Mouse (Mus musculus): ENCODE data around the gene Dusp18.
A peak's percentile ranks its signal among the peaks of the same experiment; 100 is the strongest.

The Dusp18 gene

DNA sequence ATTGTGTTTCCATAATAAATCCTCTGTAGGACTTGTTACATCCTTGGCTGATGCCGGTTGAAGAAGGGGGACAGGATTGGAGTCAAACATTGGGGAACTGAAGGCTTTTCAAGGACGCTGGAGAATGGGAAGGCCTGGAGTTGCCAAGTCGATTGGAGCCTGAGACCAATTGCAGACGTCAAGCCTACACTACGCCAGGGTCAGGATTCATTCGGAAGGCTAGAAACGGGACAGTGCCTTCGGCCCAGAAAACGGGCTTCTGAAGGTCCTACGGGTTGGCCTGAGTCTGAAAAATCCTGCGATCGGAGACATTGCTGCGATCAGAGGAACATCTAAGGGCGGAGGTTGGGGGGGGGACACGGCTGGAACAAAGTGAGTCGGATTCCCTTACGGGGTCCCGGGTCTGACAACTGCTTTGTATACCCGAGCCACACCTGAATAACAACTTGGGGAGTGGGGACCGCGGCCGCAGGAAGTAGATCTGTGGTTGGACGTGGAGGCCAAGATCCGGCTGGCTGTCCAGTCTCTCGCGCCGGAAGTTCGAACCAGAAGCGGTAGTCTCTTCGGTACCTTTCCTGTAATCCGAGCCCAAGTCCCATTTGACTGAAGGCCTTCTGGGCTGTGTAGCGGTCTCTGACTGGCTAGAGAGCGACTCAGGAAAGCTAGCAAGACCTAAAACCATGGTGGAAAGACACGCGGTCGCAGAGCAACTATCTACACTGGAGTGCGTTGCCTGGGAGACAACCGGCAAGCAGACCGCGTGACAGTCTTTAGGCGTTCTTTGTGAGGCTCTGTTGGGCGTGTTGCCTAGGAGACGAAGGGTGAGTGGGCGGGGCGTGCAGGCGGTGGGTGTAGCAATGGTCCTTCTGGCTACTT is at the start of gene Dusp18, which contains the start of gene 4921536K21Rik:
Gene Dusp18 (plus strand): TSS at position 835 of the 876 bp plus-strand sequence.
Gene 4921536K21Rik (minus strand): TSS at position 693 of the 876 bp plus-strand sequence.
- DNase-seq (ENCODE audit: low spot score in 2 of 2): peak; percentile 57 to 69

DNA sequence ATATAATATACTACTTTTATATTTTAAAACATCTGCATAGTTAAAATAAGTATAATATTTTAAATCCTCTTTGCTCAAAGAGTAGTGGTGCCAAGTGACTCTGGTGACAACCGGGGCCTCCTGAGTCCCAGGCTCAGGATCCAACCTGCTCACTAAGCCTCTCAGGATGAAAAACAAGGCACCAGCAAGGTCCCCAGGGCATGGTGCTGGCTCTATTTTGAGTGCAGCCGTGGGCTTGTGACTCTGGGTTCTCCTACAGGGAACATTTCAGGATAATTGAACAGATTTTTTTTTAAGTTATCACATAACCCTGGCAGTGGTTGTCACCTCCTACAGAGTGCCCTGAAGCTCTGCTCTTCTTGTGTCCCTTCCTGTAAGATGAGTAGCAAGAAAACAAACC is 48.7 kb upstream of the Dusp18 start:
- no peak for DNase-seq (ENCODE audit: low spot score in 2 of 2)

GRCm38 (mm10) chr11:3849469-3850314 is 45.3 kb upstream of the Dusp18 start:
- no peak for DNase-seq (ENCODE audit: low spot score in 2 of 2)

DNA sequence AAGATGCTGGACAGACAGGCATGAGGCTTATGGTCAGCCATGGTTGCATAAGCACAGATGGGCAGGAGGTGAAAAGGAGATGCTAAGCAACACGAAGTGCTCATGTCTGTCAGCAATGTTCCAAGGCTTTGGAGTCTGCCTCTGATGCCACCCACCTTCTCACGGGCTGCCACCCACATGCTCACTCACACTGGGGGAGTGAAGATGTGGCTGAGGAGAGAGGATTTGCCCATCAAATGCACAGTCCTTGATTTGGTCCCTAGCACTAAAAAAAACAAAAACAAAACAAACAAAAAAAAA is 44.8 kb upstream of the Dusp18 start:
- DNase-seq (ENCODE audit: low spot score in 2 of 2): no peak

- DNase-seq (ENCODE audit: low spot score in 2 of 2): no peak
Observed at GRCm38 (mm10) chr11:3850746-3851277, 44.2 kb upstream of the Dusp18 start.

DNA sequence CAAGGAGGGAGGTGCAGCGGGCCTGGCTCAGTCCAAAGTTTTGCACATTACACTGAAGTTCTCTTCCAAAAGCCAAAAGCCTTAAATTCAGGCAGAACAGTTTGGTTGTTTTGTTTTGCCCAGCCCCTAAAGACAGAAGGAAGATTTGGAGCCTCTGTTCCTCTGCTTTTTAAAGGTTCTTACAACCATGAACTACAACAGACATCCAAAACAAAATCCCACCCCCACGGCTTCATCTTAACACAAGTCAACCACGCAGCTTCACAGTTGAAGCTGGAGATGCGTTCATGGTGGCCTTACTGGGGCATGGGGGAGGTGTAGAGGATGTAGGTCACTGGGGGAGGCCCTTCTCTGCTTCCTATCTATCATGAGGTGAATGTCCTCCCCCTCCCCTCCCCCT is 43.2 kb upstream of the Dusp18 start:
- no peak for DNase-seq (ENCODE audit: low spot score in 2 of 2)

DNA sequence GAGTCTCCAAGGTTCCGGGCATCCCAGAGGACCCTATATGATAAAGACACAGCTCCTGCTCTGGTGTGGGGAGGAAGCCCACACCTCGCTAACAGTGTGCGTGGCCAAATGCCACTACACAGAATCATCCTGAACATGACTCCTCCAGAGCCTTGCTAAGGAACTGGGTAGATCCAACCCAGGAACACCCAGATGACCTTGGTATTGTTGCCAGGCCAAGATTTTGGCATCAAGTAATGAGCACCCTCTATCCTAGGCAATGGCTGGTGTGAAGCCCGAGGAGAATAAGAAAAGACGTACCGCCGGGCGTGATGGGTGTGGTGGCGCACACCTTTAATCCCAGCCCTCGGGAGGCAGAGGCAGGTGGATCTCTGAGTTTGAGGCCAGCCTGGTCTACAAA is 42.0 kb upstream of the Dusp18 start:
- DNase-seq (ENCODE audit: low spot score in 2 of 2): no peak

DNA sequence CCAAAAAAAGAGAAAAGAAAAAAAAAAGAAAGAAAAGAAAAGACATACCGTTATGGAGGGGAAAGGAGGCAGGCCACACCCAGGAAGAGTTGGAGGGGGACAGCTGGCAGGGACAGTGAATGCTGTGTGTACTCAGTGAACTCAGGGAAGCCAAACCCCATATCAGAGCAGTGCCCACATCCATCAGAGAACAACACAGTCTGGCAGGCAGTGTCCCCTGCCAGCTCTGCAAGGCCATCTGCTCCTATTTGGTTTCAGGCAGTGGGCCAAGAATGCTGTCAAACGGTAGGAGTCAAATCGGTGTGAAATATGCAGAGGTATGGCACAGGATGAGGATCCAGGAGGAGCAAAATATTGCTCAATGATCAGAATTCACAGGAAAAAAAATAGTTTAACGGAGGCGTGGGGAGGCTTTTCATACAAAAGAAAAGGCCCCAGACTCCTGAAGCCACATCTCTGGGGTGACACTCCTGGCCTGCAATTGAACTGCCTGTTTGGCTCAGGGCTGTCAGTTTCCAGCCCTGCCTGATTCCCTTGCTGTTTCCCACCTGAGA is 41.5 kb upstream of the Dusp18 start:
- no peak for DNase-seq (ENCODE audit: low spot score in 2 of 2)

DNA sequence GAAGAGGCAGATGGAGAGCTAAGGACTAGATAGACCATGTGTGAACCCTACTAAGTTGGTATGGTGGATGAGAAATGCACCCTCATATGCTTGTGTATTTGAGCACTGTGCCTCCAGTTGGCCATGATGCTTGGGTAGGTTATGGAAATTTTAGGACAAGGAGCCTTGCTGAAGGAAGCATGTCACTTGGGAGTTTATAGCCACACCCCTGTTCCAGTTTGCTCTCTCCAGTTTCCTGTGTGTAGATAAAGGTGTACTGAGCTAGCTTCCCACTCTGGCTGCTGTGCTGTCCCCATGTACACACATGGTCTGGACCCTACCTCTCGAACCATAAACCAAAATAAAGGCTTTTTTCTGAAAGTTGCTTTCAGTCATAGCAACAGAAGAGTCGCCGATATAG is 40.9 kb upstream of the Dusp18 start:
- no peak for DNase-seq (ENCODE audit: low spot score in 2 of 2)

DNA sequence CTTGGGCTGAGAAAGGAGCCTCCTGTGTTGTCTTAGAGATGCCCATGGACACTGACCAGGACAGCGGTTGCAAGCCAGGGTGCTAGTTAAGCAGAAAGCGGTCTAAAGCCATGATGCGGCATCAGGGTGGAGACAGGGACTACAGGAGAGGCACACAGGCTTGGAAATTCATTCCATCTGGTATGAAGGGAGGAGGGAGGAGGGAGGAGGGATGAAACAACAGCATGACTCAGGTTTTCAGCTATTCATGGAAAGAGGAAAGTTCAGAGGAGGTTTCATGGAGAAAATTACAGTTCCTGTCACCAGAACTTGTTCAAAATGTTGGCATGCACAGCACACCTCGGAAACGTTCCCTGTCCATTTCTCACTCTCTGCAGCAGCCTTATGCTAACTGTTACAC is 39.2 kb upstream of the Dusp18 start:
- no peak for DNase-seq (ENCODE audit: low spot score in 2 of 2)

DNA sequence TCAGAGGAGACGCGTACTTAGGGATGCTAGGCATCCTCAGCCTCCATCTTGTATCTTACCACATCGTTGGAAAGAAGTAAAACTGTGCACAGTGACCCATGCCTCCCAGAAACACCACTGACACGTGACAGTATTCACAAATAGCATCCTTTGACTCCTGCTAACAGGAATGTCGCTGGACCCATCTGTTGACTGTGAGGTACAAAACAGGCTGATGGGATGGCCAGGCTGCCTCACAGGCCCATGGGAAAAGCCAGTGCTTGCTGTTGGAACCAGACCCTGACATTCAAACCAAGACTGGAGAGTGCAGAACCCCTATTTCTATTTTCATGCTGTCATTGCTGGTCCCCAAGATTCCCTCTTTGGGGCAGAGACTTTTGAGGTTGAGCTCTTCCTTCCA is 37.1 kb upstream of the Dusp18 start:
- DNase-seq (ENCODE audit: low spot score in 2 of 2): no peak

- DNase-seq (ENCODE audit: low spot score in 2 of 2): no peak
Observed at GRCm38 (mm10) chr11:3859778-3860177, 35.3 kb upstream of the Dusp18 start.

- DNase-seq (ENCODE audit: low spot score in 2 of 2): no peak
Observed at GRCm38 (mm10) chr11:3860361-3860760, 34.7 kb upstream of the Dusp18 start.

GRCm38 (mm10) chr11:3862661-3863453 is 32.2 kb upstream of the Dusp18 start:
- DNase-seq (ENCODE audit: low spot score in 2 of 2): no peak

DNA sequence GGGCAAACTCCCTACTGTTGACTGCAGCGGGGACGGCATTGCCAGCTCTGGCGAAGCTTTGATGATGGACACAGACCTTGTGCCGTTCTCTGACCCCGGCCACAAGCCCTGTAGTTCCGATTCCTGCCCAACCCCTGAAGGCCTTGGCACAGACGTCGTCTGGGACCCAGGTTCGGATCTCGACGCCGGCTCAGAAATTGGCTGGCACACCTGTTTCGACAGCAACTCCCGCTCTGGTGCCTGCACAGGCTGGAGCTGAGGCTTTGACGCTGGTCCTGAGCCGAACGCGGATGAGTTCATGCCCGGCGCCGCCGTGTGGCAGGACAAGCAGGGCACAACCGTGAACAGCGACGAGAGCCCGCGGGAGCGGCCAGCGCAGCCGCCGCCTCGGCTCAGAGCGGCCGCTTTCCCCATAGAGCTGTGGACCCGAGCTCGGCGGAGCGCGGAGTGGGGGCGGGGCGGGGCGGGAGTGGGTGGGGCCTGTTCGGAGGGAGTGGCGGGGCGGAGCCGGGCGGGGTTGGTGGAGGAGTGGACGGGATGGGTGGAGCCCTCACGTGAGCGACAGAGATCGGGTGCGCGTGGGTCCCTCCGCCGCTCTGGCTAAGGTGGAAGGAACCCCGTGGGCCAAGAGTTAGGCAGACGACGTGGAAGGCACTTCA is 31.5 kb upstream of the Dusp18 start, which contains the start of gene Osbp2:
Gene Osbp2 (minus strand): TSS at position 450 of the 659 bp plus-strand sequence.
- DNase-seq (ENCODE audit: low spot score in 2 of 2): peak; percentile 11 to 21

DNA sequence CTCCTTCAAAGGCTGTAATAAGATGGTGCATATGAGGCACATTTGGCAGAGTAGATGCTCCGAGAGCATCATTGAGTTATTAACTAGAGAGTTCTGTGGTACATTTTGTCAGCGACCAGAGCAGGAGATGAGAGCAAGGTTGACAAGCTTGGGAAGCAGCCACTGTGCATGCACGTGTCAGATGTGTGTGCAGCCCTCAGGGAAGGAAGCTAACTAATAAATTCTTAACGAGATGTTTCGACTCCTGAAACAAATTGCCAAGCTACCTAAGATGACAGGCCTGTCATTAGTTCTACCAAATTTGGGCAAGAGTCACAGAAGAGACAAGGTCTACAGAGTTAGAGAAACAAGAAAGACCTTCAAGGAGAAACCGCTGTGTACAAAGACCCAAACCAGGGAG is 30.7 kb upstream of the Dusp18 start:
- no peak for DNase-seq (ENCODE audit: low spot score in 2 of 2)

GRCm38 (mm10) chr11:3876419-3876818 is 18.6 kb upstream of the Dusp18 start:
- no peak for DNase-seq (ENCODE audit: low spot score in 2 of 2)

- DNase-seq (ENCODE audit: low spot score in 2 of 2): no peak
Observed at GRCm38 (mm10) chr11:3878660-3879059, 16.4 kb upstream of the Dusp18 start.

- DNase-seq (ENCODE audit: low spot score in 2 of 2): peak; percentile 21 to 56
Observed at GRCm38 (mm10) chr11:3879836-3880235, 15.2 kb upstream of the Dusp18 start.

DNA sequence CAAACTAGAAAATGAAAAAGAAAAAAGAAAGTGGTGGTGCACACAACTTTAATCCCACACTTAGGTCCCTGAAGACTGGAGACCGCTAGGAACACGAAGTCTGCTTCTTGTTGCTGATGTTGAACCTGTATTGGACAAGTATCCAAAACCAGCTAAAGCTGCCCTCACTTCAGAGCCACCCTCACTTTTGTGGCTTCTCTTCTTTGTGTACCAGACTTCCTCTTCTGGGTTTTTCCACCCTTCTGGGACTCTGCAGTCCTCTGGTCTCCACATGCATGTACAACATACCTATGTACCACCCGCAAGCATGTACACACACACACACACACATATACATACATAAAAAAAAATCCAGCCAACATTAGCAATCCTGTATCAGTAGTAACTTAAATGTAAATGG is 11.3 kb upstream of the Dusp18 start:
- no peak for DNase-seq (ENCODE audit: low spot score in 2 of 2)

DNA sequence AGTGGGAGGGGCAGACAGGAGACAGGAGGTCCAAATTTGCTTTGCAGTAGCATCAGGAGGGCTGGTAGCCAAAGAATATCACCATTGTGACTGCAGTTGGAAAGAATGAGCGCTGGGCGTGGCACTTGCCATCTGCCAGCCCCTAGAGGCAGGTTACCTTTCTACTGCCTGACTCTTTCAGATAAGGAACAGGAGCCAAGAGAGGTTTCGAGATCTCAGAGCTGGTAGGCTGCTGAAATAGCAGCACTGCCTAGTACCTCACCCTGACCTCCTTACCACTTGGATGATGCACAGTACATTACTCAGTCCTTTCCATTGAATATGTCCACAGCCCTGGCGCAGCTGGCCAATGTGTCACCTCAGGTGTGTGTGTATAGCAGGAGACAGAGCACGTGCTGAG is 7.7 kb upstream of the Dusp18 start:
- DNase-seq (ENCODE audit: low spot score in 2 of 2): no peak
